Mouse (Mus musculus) T-helper 1 cell (primary cell): Measurements from ENCODE around the gene Popdc2.

ENCODE experiments used
- in situ Hi-C: fragments of 300-600 bp; cut with MboI, MseI; formaldehyde crosslinking; loops from one replicate; pipeline ENCODE4 v1.15.1; 2025; ENCODE audit warnings: high pct_unique_total_duplicates

Popdc2 gene

GRCm38 (mm10) chr16:38354185-38354913 lies 7.7 kb upstream of the Popdc2 start:
- in situ Hi-C loops, result no loop called here

GRCm38 (mm10) chr16:38358256-38358812 lies 3.7 kb upstream of the Popdc2 start:
- in situ Hi-C loops, result no loop called here

GRCm38 (mm10) chr16:38359241-38359640 lies 2.8 kb upstream of the Popdc2 start:
- in situ Hi-C loops, result no loop called here

- in situ Hi-C loops, result no loop called here
These were observed 2.2 kb upstream of the Popdc2 start for GRCm38 (mm10) chr16:38359857-38360256.

- in situ Hi-C loops, result no loop called here
These were observed 1.7 kb upstream of the Popdc2 start for GRCm38 (mm10) chr16:38360317-38360716.

GRCm38 (mm10) chr16:38362493-38363255 lies 665 bp downstream of the Popdc2 start:
- in situ Hi-C loops, result no loop called here

GRCm38 (mm10) chr16:38363256-38363595 lies 1.2 kb downstream of the Popdc2 start:
- in situ Hi-C loops, result no loop called here

GRCm38 (mm10) chr16:38363657-38364056 lies 1.6 kb downstream of the Popdc2 start:
- in situ Hi-C loops, result no loop called here

- in situ Hi-C loops, result no loop called here
These were observed 3.4 kb downstream of the Popdc2 start for GRCm38 (mm10) chr16:38365390-38365789.

GRCm38 (mm10) chr16:38366231-38366630 lies 4.2 kb downstream of the Popdc2 start:
- in situ Hi-C loops, result no loop called here

GRCm38 (mm10) chr16:38368336-38368735 lies 6.3 kb downstream of the Popdc2 start:
- in situ Hi-C loops, result no loop called here

GRCm38 (mm10) chr16:38369000-38369399 lies 7.0 kb downstream of the Popdc2 start:
- in situ Hi-C loops, result no loop called here

GRCm38 (mm10) chr16:38369431-38369830 lies 7.4 kb downstream of the Popdc2 start:
- in situ Hi-C loops, result no loop called here

- in situ Hi-C loops, result no loop called here
These were observed 8.0 kb downstream of the Popdc2 start for GRCm38 (mm10) chr16:38369992-38370484.

- in situ Hi-C loops, result no loop called here
These were observed 8.8 kb downstream of the Popdc2 start for GRCm38 (mm10) chr16:38370633-38371374.

- in situ Hi-C loops, result no loop called here
These were observed 9.8 kb downstream of the Popdc2 start for GRCm38 (mm10) chr16:38371705-38372296.

GRCm38 (mm10) chr16:38372876-38373275 lies 10.9 kb downstream of the Popdc2 start:
- in situ Hi-C loops, result no loop called here

- in situ Hi-C loops, result no loop called here
These were observed 11.4 kb downstream of the Popdc2 start for GRCm38 (mm10) chr16:38373439-38373838.

- in situ Hi-C loops, result no loop called here
These were observed 11.9 kb downstream of the Popdc2 start for GRCm38 (mm10) chr16:38373941-38374340.

GRCm38 (mm10) chr16:38374379-38375140 lies 12.6 kb downstream of the Popdc2 start:
- in situ Hi-C loops, result no loop called here

GRCm38 (mm10) chr16:38375182-38375581 lies 13.2 kb downstream of the Popdc2 start:
- in situ Hi-C loops, result no loop called here
